Mouse (Mus musculus): ENCODE measurements around the gene Tmem101. TPM values are rescaled to one million over a fixed set of nuclear protein-coding genes. Genes with fewer than 3 reads are reported as not detected.
A peak's percentile ranks its signal among the peaks of the same experiment; 100 is the strongest.
"Not testable (repeated sequence)": the region's sequence is repeated elsewhere in the genome, so short reads cannot be mapped to it uniquely, and the experiment has no call there.

Tmem101 gene
- polyA plus RNA-seq, 1 experiment from 2014 or later = 43.1 TPM

- Histone ChIP-seq H3K27me3 (ENCODE audit: insufficient read depth, low read length) (no peaks in the 10 kb centered on the region), H3K27ac (ENCODE audit: low read length) (no peak overlapping the region), H3K4me2 (replicated peaks; ENCODE audit: low read depth, low read length) (no peak overlapping the region), H3K36me3 (ENCODE audit: insufficient read depth, low read length) (peaks cover 31% of the 10 kb centered on the region), H3K9me3 (ENCODE audit: low read length) (no peaks in the 10 kb centered on the region), H3K4me1 (ENCODE audit: insufficient read depth, low read length) (peaks cover 8% of the 10 kb centered on the region), H3K9ac (replicated peaks; ENCODE audit: low read length) (no peak overlapping the region), H3K4me3 (ENCODE audit: low read length) (no peak overlapping the region)
- ATAC-seq (ENCODE audit: low FRiP score, low TSS enrichment) = no peak
- WGBS = 77% methylated on average over 5 of the region's 5 CpGs
These were observed 3.6 kb upstream of the Tmem101 start for GRCm38 (mm10) chr11:102159781-102160180.

- H3K36me3 ChIP-seq (ENCODE audit: insufficient read depth, low read length) = peaks cover 31% of the 10 kb centered on the region
- WGBS = 79% methylated on average over 2 of the region's 2 CpGs
- not testable (repeated sequence) for H3K4me3 ChIP-seq (ENCODE audit: low read length); H3K9me3 ChIP-seq (ENCODE audit: low read length); H3K27ac ChIP-seq (ENCODE audit: low read length); ATAC-seq (ENCODE audit: low FRiP score, low TSS enrichment); H3K27me3 ChIP-seq (ENCODE audit: insufficient read depth, low read length); H3K4me2 ChIP-seq (replicated peaks; ENCODE audit: low read depth, low read length); H3K9ac ChIP-seq (replicated peaks; ENCODE audit: low read length); H3K4me1 ChIP-seq (ENCODE audit: insufficient read depth, low read length)
These were observed 1.8 kb upstream of the Tmem101 start for GRCm38 (mm10) chr11:102158024-102158423.

- no peaks in the 10 kb centered on the region for H3K27me3 ChIP-seq (ENCODE audit: insufficient read depth, low read length)
- no peak for ATAC-seq (ENCODE audit: low FRiP score, low TSS enrichment)
- no peak overlapping the region for H3K4me2 ChIP-seq (replicated peaks; ENCODE audit: low read depth, low read length)
- no peaks in the 10 kb centered on the region for H3K9me3 ChIP-seq (ENCODE audit: low read length)
- H3K9ac ChIP-seq (replicated peaks; ENCODE audit: low read length) = no peak overlapping the region
- WGBS = 6% methylated on average over 1 of the region's 1 CpGs
- H3K36me3 ChIP-seq (ENCODE audit: insufficient read depth, low read length) = peaks cover 20% of the 10 kb centered on the region
- H3K4me1 ChIP-seq (ENCODE audit: insufficient read depth, low read length) = peaks cover 8% of the 10 kb centered on the region
- no peak overlapping the region for H3K4me3 ChIP-seq (ENCODE audit: low read length)
- H3K27ac ChIP-seq (ENCODE audit: low read length) = no peak overlapping the region
These were observed 534 bp upstream of the Tmem101 start for GRCm38 (mm10) chr11:102156786-102157089.

- 8% methylated on average over 34 of the region's 34 CpGs for WGBS
- ATAC-seq (ENCODE audit: low FRiP score, low TSS enrichment) = no peak
- Histone ChIP-seq H3K9me3 (ENCODE audit: low read length) (no peaks in the 10 kb centered on the region), H3K27me3 (ENCODE audit: insufficient read depth, low read length) (peaks cover 55% of the 10 kb centered on the region), H3K9ac (replicated peaks; ENCODE audit: low read length) (no peak overlapping the region), H3K4me2 (replicated peaks; ENCODE audit: low read depth, low read length) (peak overlapping the region; percentile 33), H3K4me3 (ENCODE audit: low read length) (peak overlapping the region; percentile 18; the same call in 1 of the 2 replicates), H3K4me1 (ENCODE audit: insufficient read depth, low read length) (peaks cover 20% of the 10 kb centered on the region; the same call in 1 of the 2 replicates), H3K36me3 (ENCODE audit: insufficient read depth, low read length) (no peaks in the 10 kb centered on the region), H3K27ac (ENCODE audit: low read length) (no peak overlapping the region)
These were observed 8.8 kb downstream of the Tmem101 start for GRCm38 (mm10) chr11:102147213-102147989.

DNA sequence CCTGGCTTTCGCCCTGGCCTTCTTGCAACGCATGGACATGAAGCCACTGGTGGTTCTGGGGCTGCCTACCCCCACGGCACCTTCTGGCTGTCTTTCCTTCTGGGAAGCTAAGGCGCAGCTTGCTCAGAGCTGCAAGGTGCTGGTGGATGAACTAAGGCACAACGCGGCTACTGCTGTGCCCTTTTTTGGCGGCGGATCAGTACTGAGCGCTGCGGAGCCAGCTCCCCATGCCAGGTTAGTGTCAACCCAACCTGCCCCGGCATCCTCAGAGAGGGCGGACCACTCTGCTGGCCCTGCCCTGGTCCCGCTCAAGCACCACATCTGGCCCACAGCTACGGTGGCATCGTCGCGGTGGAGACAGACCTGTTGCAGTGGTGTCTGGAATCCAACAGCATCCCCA is 9.7 kb downstream of the Tmem101 start:
- H3K9me3 ChIP-seq (ENCODE audit: low read length) = no peaks in the 10 kb centered on the region
- WGBS = 13% methylated on average over 17 of the region's 17 CpGs
- peaks cover 55% of the 10 kb centered on the region for H3K27me3 ChIP-seq (ENCODE audit: insufficient read depth, low read length)
- H3K36me3 ChIP-seq (ENCODE audit: insufficient read depth, low read length) = no peaks in the 10 kb centered on the region
- no peak overlapping the region for H3K27ac ChIP-seq (ENCODE audit: low read length)
- H3K9ac ChIP-seq (replicated peaks; ENCODE audit: low read length) = no peak overlapping the region
- no peak overlapping the region for H3K4me3 ChIP-seq (ENCODE audit: low read length)
- peaks cover 22% of the 10 kb centered on the region; the same call in 1 of the 2 replicates for H3K4me1 ChIP-seq (ENCODE audit: insufficient read depth, low read length)
- no peak for ATAC-seq (ENCODE audit: low FRiP score, low TSS enrichment)
- no peak overlapping the region for H3K4me2 ChIP-seq (replicated peaks; ENCODE audit: low read depth, low read length)

DNA sequence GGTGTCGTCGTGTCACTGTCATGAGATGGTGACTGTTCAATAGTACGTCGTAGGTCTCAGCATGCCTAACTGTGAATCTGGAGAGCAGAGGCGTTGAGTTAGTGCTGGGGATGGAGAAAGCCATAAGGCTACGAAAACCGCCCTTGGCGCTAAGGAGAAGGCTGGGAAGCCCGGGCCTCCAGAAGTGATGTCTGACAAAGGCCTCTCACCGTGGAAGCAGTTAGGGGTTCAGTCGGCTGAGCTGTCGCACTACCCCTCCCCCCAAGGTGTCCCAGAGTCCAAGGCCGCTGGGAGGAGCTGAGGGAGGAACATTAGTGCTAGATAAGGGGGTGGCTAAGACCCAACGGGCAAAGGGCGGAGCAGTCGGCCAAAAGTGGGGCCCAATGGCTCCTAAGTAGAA is 10.2 kb downstream of the Tmem101 start:
- H3K4me2 ChIP-seq (replicated peaks; ENCODE audit: low read depth, low read length) = peak overlapping the region; percentile 59
- no peaks in the 10 kb centered on the region for H3K36me3 ChIP-seq (ENCODE audit: insufficient read depth, low read length)
- H3K9ac ChIP-seq (replicated peaks; ENCODE audit: low read length) = no peak overlapping the region; the same call in 1 of the 2 replicates
- peaks cover 22% of the 10 kb centered on the region; the same call in 1 of the 2 replicates for H3K4me1 ChIP-seq (ENCODE audit: insufficient read depth, low read length)
- 4% methylated on average over 16 of the region's 16 CpGs for WGBS
- H3K27ac ChIP-seq (ENCODE audit: low read length) = no peak overlapping the region
- H3K27me3 ChIP-seq (ENCODE audit: insufficient read depth, low read length) = peaks cover 55% of the 10 kb centered on the region
- no peak for ATAC-seq (ENCODE audit: low FRiP score, low TSS enrichment)
- peak overlapping the region; percentile 40 for H3K4me3 ChIP-seq (ENCODE audit: low read length)
- no peaks in the 10 kb centered on the region for H3K9me3 ChIP-seq (ENCODE audit: low read length)

- Histone ChIP-seq H3K9me3 (ENCODE audit: low read length) (no peaks in the 10 kb centered on the region), H3K4me1 (ENCODE audit: insufficient read depth, low read length) (peaks cover 22% of the 10 kb centered on the region; the same call in 1 of the 2 replicates), H3K27ac (ENCODE audit: low read length) (no peak within 1 kb of the TSS), H3K4me2 (replicated peaks; ENCODE audit: low read depth, low read length) (peak within 1 kb of the TSS; percentile 59), H3K4me3 (ENCODE audit: low read length) (peak within 1 kb of the TSS; percentile 40), H3K36me3 (ENCODE audit: insufficient read depth, low read length) (no peaks in the 10 kb centered on the region), H3K9ac (replicated peaks; ENCODE audit: low read length) (peak within 1 kb of the TSS; percentile 38; the same call in 1 of the 2 replicates), H3K27me3 (ENCODE audit: insufficient read depth, low read length) (peaks cover 55% of the 10 kb centered on the region)
- 1% methylated on average over 50 of the region's 50 CpGs for WGBS
- peak; percentile 24; the same call in 1 of the 2 replicates for ATAC-seq (ENCODE audit: low FRiP score, low TSS enrichment)
These were observed 10.7 kb downstream of the Tmem101 start, which contains the start of gene Nags for GRCm38 (mm10) chr11:102145471-102146001. TSS of gene Nags (plus strand) at chr11:102145513.

- WGBS = 26% methylated on average over 13 of the region's 13 CpGs
- H3K27ac ChIP-seq (ENCODE audit: low read length) = no peak overlapping the region
- H3K27me3 ChIP-seq (ENCODE audit: insufficient read depth, low read length) = peaks cover 55% of the 10 kb centered on the region
- no peak overlapping the region for H3K9ac ChIP-seq (replicated peaks; ENCODE audit: low read length)
- no peaks in the 10 kb centered on the region for H3K9me3 ChIP-seq (ENCODE audit: low read length)
- no peak; the same call in 1 of the 2 replicates for ATAC-seq (ENCODE audit: low FRiP score, low TSS enrichment)
- H3K4me1 ChIP-seq (ENCODE audit: insufficient read depth, low read length) = peaks cover 22% of the 10 kb centered on the region; the same call in 1 of the 2 replicates
- peak overlapping the region; percentile 40 for H3K4me3 ChIP-seq (ENCODE audit: low read length)
- H3K4me2 ChIP-seq (replicated peaks; ENCODE audit: low read depth, low read length) = peak overlapping the region; percentile 59
- H3K36me3 ChIP-seq (ENCODE audit: insufficient read depth, low read length) = no peaks in the 10 kb centered on the region
These were observed 11.2 kb downstream of the Tmem101 start for GRCm38 (mm10) chr11:102144957-102145470.

GRCm38 (mm10) chr11:102142355-102142754 is 13.8 kb downstream of the Tmem101 start:
- H3K4me3 ChIP-seq (ENCODE audit: low read length) = no peak overlapping the region
- no peak overlapping the region for H3K4me2 ChIP-seq (replicated peaks; ENCODE audit: low read depth, low read length)
- no peak overlapping the region for H3K9ac ChIP-seq (replicated peaks; ENCODE audit: low read length)
- H3K9me3 ChIP-seq (ENCODE audit: low read length) = no peaks in the 10 kb centered on the region
- no peak overlapping the region for H3K27ac ChIP-seq (ENCODE audit: low read length)
- peaks cover 18% of the 10 kb centered on the region; the same call in 1 of the 2 replicates for H3K4me1 ChIP-seq (ENCODE audit: insufficient read depth, low read length)
- ATAC-seq (ENCODE audit: low FRiP score, low TSS enrichment) = no peak
- no peaks in the 10 kb centered on the region for H3K36me3 ChIP-seq (ENCODE audit: insufficient read depth, low read length)
- 48% methylated on average over 7 of the region's 7 CpGs for WGBS
- H3K27me3 ChIP-seq (ENCODE audit: insufficient read depth, low read length) = peaks cover 38% of the 10 kb centered on the region

DNA sequence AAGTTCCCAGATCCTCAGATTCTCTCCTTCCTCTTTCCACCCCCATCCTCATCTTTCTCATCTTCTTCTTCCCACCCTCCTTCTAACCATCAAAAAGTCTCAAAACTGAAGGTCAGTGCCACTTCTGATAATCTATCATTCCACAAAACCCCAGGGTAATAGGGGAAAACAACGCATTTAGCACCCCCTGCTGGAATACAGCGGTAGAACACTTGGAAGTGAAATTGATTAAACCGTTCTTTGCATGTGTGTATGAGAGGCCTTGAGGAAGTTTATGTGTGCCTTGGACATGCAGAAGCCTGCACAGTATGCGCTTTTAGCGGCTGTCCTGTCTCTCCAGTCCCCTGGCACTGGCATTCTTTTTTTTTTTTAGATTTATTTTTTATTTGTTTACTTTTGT is 15.7 kb downstream of the Tmem101 start:
- H3K36me3 ChIP-seq (ENCODE audit: insufficient read depth, low read length) = no peaks in the 10 kb centered on the region
- no peak overlapping the region for H3K4me2 ChIP-seq (replicated peaks; ENCODE audit: low read depth, low read length)
- H3K27me3 ChIP-seq (ENCODE audit: insufficient read depth, low read length) = peaks cover 20% of the 10 kb centered on the region
- 5% methylated on average over 5 of the region's 5 CpGs for WGBS
- H3K9ac ChIP-seq (replicated peaks; ENCODE audit: low read length) = no peak overlapping the region
- H3K27ac ChIP-seq (ENCODE audit: low read length) = no peak overlapping the region
- ATAC-seq (ENCODE audit: low FRiP score, low TSS enrichment) = no peak
- H3K4me1 ChIP-seq (ENCODE audit: insufficient read depth, low read length) = peaks cover 7% of the 10 kb centered on the region; the same call in 1 of the 2 replicates
- H3K4me3 ChIP-seq (ENCODE audit: low read length) = no peak overlapping the region
- H3K9me3 ChIP-seq (ENCODE audit: low read length) = no peaks in the 10 kb centered on the region
